Mouse (Mus musculus): ENCODE data around the gene Fadd. TPM values are rescaled to one million over a fixed set of nuclear protein-coding genes. Genes with fewer than 3 reads are reported as not detected.

Gene Fadd
- polyA plus RNA-seq, 1 experiment from 2014 or later: 4.1 TPM

- Histone ChIP-seq H3K9me3 (ENCODE audit: low read length) (no peaks in the 10 kb centered on the region), H3K9ac (replicated peaks) (no peak overlapping the region), H3K27ac (ENCODE audit: low read depth) (no peak overlapping the region), H3K4me1 (ENCODE audit: insufficient read depth) (peaks cover 2% of the 10 kb centered on the region; the same call in 1 of the 2 replicates), H3K27me3 (ENCODE audit: insufficient read depth, low read length) (no peaks in the 10 kb centered on the region), H3K4me3 (ENCODE audit: low read depth, low read length) (no peak overlapping the region), H3K4me2 (ENCODE audit: low read depth, low read length) (no peak overlapping the region), H3K36me3 (replicated peaks; ENCODE audit: insufficient read depth, low read length) (no peaks in the 10 kb centered on the region)
- TF ChIP-seq EP300 (IDR thresholded peaks at IDR 0.05; ENCODE audit: low read depth) (no peak), CTCF (IDR thresholded peaks at IDR 0.05; ENCODE audit: low read depth) (no peak)
- ATAC-seq: no peak
- no peak for DNase-seq
- WGBS (ENCODE audit: insufficient replicate concordance): 46% methylated on average over 7 of the region's 7 CpGs
Measured at GRCm38 (mm10) chr7:144531585-144532378, 50.5 kb downstream of the Fadd start.

GRCm38 (mm10) chr7:144529851-144530250 is 52.4 kb downstream of the Fadd start:
- Histone ChIP-seq H3K4me3 (ENCODE audit: low read depth, low read length) (no peak overlapping the region), H3K27ac (ENCODE audit: low read depth) (no peak overlapping the region), H3K9me3 (ENCODE audit: low read length) (no peaks in the 10 kb centered on the region), H3K9ac (replicated peaks) (no peak overlapping the region), H3K36me3 (replicated peaks; ENCODE audit: insufficient read depth, low read length) (0 out of 2 replicates have a peak, but pooled peaks cover 2% of the 10 kb centered on the region), H3K4me2 (ENCODE audit: low read depth, low read length) (no peak overlapping the region), H3K4me1 (ENCODE audit: insufficient read depth) (peaks cover 3% of the 10 kb centered on the region), H3K27me3 (ENCODE audit: insufficient read depth, low read length) (no peaks in the 10 kb centered on the region)
- ATAC-seq (no peak), DNase-seq (no peak)
- 77% methylated on average over 3 of the region's 3 CpGs for WGBS (ENCODE audit: insufficient replicate concordance)
- TF ChIP-seq CTCF (IDR thresholded peaks at IDR 0.05; ENCODE audit: low read depth): no peak
- TF ChIP-seq EP300 (IDR thresholded peaks at IDR 0.05; ENCODE audit: low read depth): no peak

GRCm38 (mm10) chr7:144527723-144528221 is 54.5 kb downstream of the Fadd start:
- Histone ChIP-seq H3K4me1 (ENCODE audit: insufficient read depth) (peaks cover 9% of the 10 kb centered on the region), H3K9me3 (ENCODE audit: low read length) (no peaks in the 10 kb centered on the region), H3K9ac (replicated peaks) (no peak overlapping the region), H3K4me2 (ENCODE audit: low read depth, low read length) (no peak overlapping the region), H3K36me3 (replicated peaks; ENCODE audit: insufficient read depth, low read length) (0 out of 2 replicates have a peak, but pooled peaks cover 2% of the 10 kb centered on the region), H3K27me3 (ENCODE audit: insufficient read depth, low read length) (no peaks in the 10 kb centered on the region), H3K4me3 (ENCODE audit: low read depth, low read length) (no peak overlapping the region), H3K27ac (ENCODE audit: low read depth) (no peak overlapping the region)
- WGBS (ENCODE audit: insufficient replicate concordance): 38% methylated on average over 1 of the region's 1 CpGs
- ATAC-seq (no peak), DNase-seq (no peak)
- TF ChIP-seq EP300 (IDR thresholded peaks at IDR 0.05; ENCODE audit: low read depth) (no peak), CTCF (IDR thresholded peaks at IDR 0.05; ENCODE audit: low read depth) (peak; percentile 44)

Other genes with a start within 250 kb of the Fadd start
- gene Cttn, start 111.5 kb downstream of the Fadd start, polyA plus RNA-seq (2015; fragmentation: Nextera tagmentation; extraction: Ambion mirVana): 24.8 and 29.0 TPM in 2 replicates
- gene Ppfia1, start 28.7 kb downstream of the Fadd start, polyA plus RNA-seq (2015; fragmentation: Nextera tagmentation; extraction: Ambion mirVana): 7.1 and 8.2 TPM in 2 replicates
- gene Ano1, start 169.5 kb upstream of the Fadd start, polyA plus RNA-seq (2015; fragmentation: Nextera tagmentation; extraction: Ambion mirVana): 0.47 and 1.1 TPM in 2 replicates